Mouse (Mus musculus) lung, adult 2 months (tissue): ENCODE measurements around the gene Ttll1.

Experiments
- CTCF ChIP-seq: fragments of 200-500 bp; IDR thresholded peaks from 2 replicates; pipeline ENCODE4 v1.5.1; 2011; ENCODE audit warnings: mild to moderate bottlenecking, low read length, control low read depth; ENCODE audit not compliant: insufficient read depth
- POLR2A ChIP-seq: fragments of 200-500 bp; IDR thresholded peaks from 2 replicates; pipeline ENCODE4 v1.6.1; 2011; ENCODE audit warnings: low read depth, mild to moderate bottlenecking, control low read depth, low read length, borderline replicate concordance; ENCODE audit errors: extremely low read depth

GRCm38 (mm10) chr15:83512489-83513281, 2.0 kb upstream of the Ttll1 start:
- no peak for TF ChIP-seq POLR2A
- TF ChIP-seq CTCF: no peak
